Mouse (Mus musculus): ENCODE results near the gene Jak2.

GRCm38 (mm10) chr19:29240676-29241075, 11.0 kb upstream of the Jak2 start:
- TF ChIP-seq CTCF (IDR thresholded peaks at IDR 0.05; ENCODE audit: control insufficient read depth, insufficient read depth, insufficient replicate concordance, low read depth, low read length) (no peak), POLR2A (IDR thresholded peaks at IDR 0.05; ENCODE audit: control insufficient read depth, low read depth, low read length) (no peak)

All from testis, adult 2 months (tissue).